19 mouse cellular contexts compared by ENCODE assay signal in genomic region chr16:18220856-18221542, GRCm38 (mm10). TPM values are rescaled to one million over a fixed set of nuclear protein-coding genes. Genes with fewer than 3 reads are reported as not detected.
"Had no signal": no experiment of that assay in that cellular context is flagged by ENCODE, and none has a peak within 500 bp of the region (broad histone marks: within the 10 kb centered on the region; RNA-seq: fewer than 3 reads in every experiment).

No protein-coding gene starts in this region.

- H3K9ac ChIP-seq: liver, embryonic 13.5 days; liver, postnatal 0 days; lung, embryonic 15.5 days; neural tube, embryonic 12.5 days had no signal

- H3K9me3 ChIP-seq: liver, embryonic 13.5 days; lung, embryonic 15.5 days; megakaryocyte, embryonic 14.5 days; neural tube, embryonic 12.5 days had no signal

- DNase-seq: kidney, adult 11 months; kidney, adult 9 months; left cerebral cortex, postnatal 4 days; liver; liver, embryonic 13.5 days; liver, postnatal 0 days; lung, postnatal 14 days had no signal

- H3K27me3 ChIP-seq: liver, embryonic 13.5 days; lung, embryonic 15.5 days; neural tube, embryonic 12.5 days had no signal

- H3K4me2 ChIP-seq: liver, embryonic 13.5 days; lung, embryonic 15.5 days; neural tube, embryonic 12.5 days had no signal

- H3K27ac ChIP-seq: kidney, postnatal 0 days; liver, embryonic 13.5 days; macrophage; neural tube, embryonic 12.5 days had no signal

- H3K4me3 ChIP-seq: liver, embryonic 13.5 days; lung, embryonic 15.5 days; megakaryocyte, embryonic 14.5 days; neural tube, embryonic 12.5 days had no signal

RNA-seq across cellular contexts. Expression of gene Ccdc188, which starts 3.3 kb away (rescaled TPM):
- total RNA-seq: layer of hippocampus, adult 18-20 months; layer of hippocampus, postnatal 10 days; left cerebral cortex, postnatal 4 days; monocyte, adult 5-6 weeks; neutrophil, adult 5-6 weeks had no signal
- polyA plus RNA-seq: kidney, postnatal 0 days; liver, embryonic 13.5 days; liver, postnatal 0 days; lung, embryonic 15.5 days; macrophage; neural tube, embryonic 12.5 days; spleen, adult 2 months; stomach, embryonic 16.5 days; urinary bladder, adult 2 months had no signal

RNA-seq across cellular contexts. Expression of gene Gm49776, which starts 37.1 kb away (rescaled TPM):
- total RNA-seq: layer of hippocampus, adult 18-20 months; layer of hippocampus, postnatal 10 days; left cerebral cortex, postnatal 4 days; monocyte, adult 5-6 weeks; neutrophil, adult 5-6 weeks had no signal
- polyA plus RNA-seq: liver, postnatal 0 days; macrophage; spleen, adult 2 months; stomach, embryonic 16.5 days; urinary bladder, adult 2 months had no signal
